Mouse (Mus musculus) erythroblast, embryonic 14.5 days (primary cell): ENCODE data around the gene 2700049A03Rik. TPM values are rescaled to one million over a fixed set of nuclear protein-coding genes. Genes with fewer than 3 reads are reported as not detected.
A peak's percentile ranks its signal among the peaks of the same experiment; 100 is the strongest.

Source experiments
- H3K27me3 ChIP-seq: 2 replicates; pipeline ENCODE4 v1.6.1; 2012; ENCODE audit warnings: inconsistent platforms; ENCODE audit not compliant: control insufficient read depth
- H3K36me3 ChIP-seq: 2 replicates; pipeline ENCODE4 v1.6.1; 2012; ENCODE audit warnings: mild to moderate bottlenecking, inconsistent platforms; ENCODE audit not compliant: control insufficient read depth
- H3K4me1 ChIP-seq: 2 replicates; pipeline ENCODE4 v1.6.1; 2012; ENCODE audit warnings: inconsistent platforms; ENCODE audit not compliant: control insufficient read depth
- H3K4me3 ChIP-seq: replicated peaks from 2 replicates; pipeline ENCODE3; 2012; ENCODE audit warnings: moderate library complexity, mild to moderate bottlenecking, inconsistent platforms
- H3K9me3 ChIP-seq: 2 replicates; pipeline ENCODE4 v1.6.1; 2012; ENCODE audit warnings: low read length, inconsistent platforms, mixed read lengths; ENCODE audit not compliant: control insufficient read depth
- GATA1 ChIP-seq: IDR thresholded peaks from 2 replicates; pipeline ENCODE4 v1.6.1; 2012; ENCODE audit warnings: low read length, inconsistent platforms, mixed read lengths
- TAL1 ChIP-seq: IDR thresholded peaks from 3 replicates; pipeline ENCODE4 v1.6.1; 2012; ENCODE audit warnings: low read length, inconsistent platforms, mixed read lengths
- polyA plus RNA-seq: library from polyadenylated mRNA; stranded (reverse); fragments of >175 nt; gene quantifications from 2 replicates; pipeline ENCODE4 v1.2.3, GENCODE M21; 2012

The 2700049A03Rik gene
- polyA plus RNA-seq, 1 experiment = 0.06 TPM

DNA sequence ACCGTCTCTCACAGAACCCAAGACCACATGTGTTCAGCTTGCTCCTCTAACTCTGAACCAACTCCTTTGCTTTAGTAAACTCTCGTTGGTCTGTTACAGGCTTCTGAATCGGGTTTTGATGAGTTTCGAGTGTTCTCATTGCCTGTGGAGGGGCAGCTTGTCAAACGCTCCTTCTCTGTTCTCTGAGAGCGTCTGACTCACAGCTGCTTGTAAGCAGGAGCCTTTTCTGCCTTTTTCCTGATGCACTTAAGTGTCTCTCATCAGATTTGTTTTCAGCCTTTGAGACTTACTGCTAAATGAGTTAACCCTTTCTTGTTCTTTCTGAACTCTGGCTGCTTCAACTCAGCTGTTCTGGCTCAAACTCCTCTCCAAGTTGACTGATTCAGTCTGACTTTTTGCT lies 21.3 kb downstream of the 2700049A03Rik start:
- TF ChIP-seq TAL1 (no peak), GATA1 (no peak)
- H3K9me3 ChIP-seq = no peaks in the 10 kb centered on the region
- peaks cover 82% of the 10 kb centered on the region for H3K36me3 ChIP-seq
- H3K4me1 ChIP-seq = no peaks in the 10 kb centered on the region
- H3K4me3 ChIP-seq = no peak overlapping the region
- no peaks in the 10 kb centered on the region for H3K27me3 ChIP-seq

DNA sequence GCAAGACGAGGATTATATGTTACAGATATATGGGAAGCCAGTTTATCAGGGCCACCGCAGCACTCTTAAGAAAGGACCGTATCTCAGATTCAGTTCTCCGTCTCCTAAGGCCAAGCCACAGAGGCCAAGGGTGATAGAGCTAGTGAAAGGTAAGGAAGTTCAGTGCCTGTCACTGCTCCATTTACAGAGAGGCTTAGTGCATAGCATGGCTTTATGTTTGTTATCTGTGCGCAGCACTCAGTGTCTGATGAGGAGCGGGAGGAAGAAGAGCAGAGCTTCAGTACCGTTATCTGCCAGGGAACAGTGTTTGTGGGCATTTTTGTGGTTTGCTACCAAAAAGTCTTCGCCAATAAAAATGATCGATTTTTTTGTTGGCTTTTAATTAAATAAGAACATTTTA lies 27.8 kb downstream of the 2700049A03Rik start:
- no peak overlapping the region for H3K4me3 ChIP-seq
- TF ChIP-seq TAL1 (peak; percentile 34; the same call in 1 of the 3 replicates), GATA1 (peak; percentile 35; the same call in 1 of the 2 replicates)
- H3K4me1 ChIP-seq = peaks cover 9% of the 10 kb centered on the region
- no peaks in the 10 kb centered on the region for H3K27me3 ChIP-seq
- H3K9me3 ChIP-seq = no peaks in the 10 kb centered on the region
- H3K36me3 ChIP-seq = peaks cover 67% of the 10 kb centered on the region

GRCm38 (mm10) chr12:71169911-71170310 lies 33.3 kb downstream of the 2700049A03Rik start:
- Histone ChIP-seq H3K9me3 (no peaks in the 10 kb centered on the region), H3K27me3 (no peaks in the 10 kb centered on the region), H3K4me3 (no peak overlapping the region), H3K36me3 (peaks cover 66% of the 10 kb centered on the region), H3K4me1 (peaks cover 2% of the 10 kb centered on the region)
- TF ChIP-seq GATA1 (no peak), TAL1 (no peak)

DNA sequence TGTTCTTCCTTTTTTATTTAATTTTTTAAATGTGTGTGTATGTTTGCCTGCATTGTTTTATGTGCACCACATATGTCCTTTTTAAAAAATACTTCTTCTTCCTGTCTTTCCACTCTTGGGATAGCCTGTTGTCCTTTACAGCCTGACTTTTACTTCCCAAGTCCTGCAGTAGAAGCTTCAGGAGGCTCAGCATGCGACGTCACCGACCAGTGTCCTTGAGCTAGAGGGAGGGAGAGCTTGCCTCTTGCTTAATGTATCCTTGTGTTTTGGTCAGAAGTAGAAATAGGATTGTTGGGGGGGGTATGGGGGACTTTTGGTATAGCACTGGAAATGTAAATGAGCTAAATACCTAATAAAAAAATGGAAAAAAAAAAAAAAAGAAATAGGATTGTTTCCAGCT lies 47.1 kb downstream of the 2700049A03Rik start:
- Histone ChIP-seq H3K36me3 (peaks cover 62% of the 10 kb centered on the region), H3K4me1 (no peaks in the 10 kb centered on the region), H3K9me3 (no peaks in the 10 kb centered on the region), H3K4me3 (no peak overlapping the region), H3K27me3 (no peaks in the 10 kb centered on the region)
- TF ChIP-seq GATA1 = no peak
- TF ChIP-seq TAL1 = no peak

GRCm38 (mm10) chr12:71184396-71184795 lies 47.7 kb downstream of the 2700049A03Rik start:
- TF ChIP-seq GATA1 = no peak
- TF ChIP-seq TAL1 = no peak
- no peaks in the 10 kb centered on the region for H3K27me3 ChIP-seq
- H3K9me3 ChIP-seq = no peaks in the 10 kb centered on the region
- no peak overlapping the region for H3K4me3 ChIP-seq
- no peaks in the 10 kb centered on the region for H3K4me1 ChIP-seq
- peaks cover 63% of the 10 kb centered on the region for H3K36me3 ChIP-seq

DNA sequence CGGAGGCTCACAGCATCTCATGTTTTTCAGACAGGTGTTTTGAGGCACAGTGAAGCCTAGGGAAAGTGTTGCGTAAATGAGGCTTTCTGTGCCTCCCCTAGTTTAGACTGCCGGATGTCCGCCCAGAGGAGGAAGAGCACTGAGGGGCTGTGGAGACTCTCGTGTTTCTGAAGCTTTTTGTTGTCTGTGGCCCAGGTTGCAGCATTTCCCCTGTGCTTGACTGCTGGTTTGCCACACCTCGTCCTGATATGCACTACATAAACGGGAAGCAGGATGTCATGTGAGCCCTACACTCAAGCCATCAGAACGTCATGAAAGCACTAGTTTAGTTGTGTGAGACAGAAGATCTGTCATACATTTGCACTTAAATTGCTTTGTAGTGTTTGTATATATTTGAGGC lies 56.1 kb downstream of the 2700049A03Rik start:
- TF ChIP-seq GATA1 (no peak), TAL1 (no peak)
- H3K27me3 ChIP-seq = no peaks in the 10 kb centered on the region
- H3K4me1 ChIP-seq = no peaks in the 10 kb centered on the region
- H3K36me3 ChIP-seq = peaks cover 78% of the 10 kb centered on the region
- H3K4me3 ChIP-seq = no peak overlapping the region
- H3K9me3 ChIP-seq = no peaks in the 10 kb centered on the region

DNA sequence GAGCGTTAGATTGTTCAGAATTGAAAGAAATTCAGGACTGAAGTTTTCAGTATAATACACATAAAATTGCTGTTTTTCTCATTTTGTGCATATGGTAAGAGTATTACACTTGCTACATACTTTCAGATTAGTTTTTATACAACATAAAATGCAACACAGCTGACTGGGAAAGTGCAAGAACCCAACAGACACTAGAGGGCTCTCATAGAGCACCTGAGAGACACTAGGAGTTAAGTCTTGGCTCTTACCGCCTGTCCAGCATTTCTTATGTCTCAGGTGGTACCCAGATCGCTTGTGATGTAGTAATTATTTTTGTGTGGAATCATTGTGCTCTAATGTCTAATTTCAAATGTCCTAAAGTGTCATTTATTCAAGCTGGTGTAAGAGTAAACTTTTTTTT lies 61.0 kb downstream of the 2700049A03Rik start:
- TF ChIP-seq GATA1 (no peak), TAL1 (no peak)
- no peaks in the 10 kb centered on the region for H3K9me3 ChIP-seq
- no peaks in the 10 kb centered on the region for H3K27me3 ChIP-seq
- H3K4me3 ChIP-seq = no peak overlapping the region
- H3K4me1 ChIP-seq = no peaks in the 10 kb centered on the region
- H3K36me3 ChIP-seq = peaks cover 48% of the 10 kb centered on the region

- H3K4me3 ChIP-seq = no peak overlapping the region
- H3K36me3 ChIP-seq = peaks cover 29% of the 10 kb centered on the region
- no peaks in the 10 kb centered on the region for H3K9me3 ChIP-seq
- TF ChIP-seq TAL1 = no peak
- no peaks in the 10 kb centered on the region for H3K27me3 ChIP-seq
- H3K4me1 ChIP-seq = no peaks in the 10 kb centered on the region
Measured at GRCm38 (mm10) chr12:71201753-71202152, 65.1 kb downstream of the 2700049A03Rik start.

DNA sequence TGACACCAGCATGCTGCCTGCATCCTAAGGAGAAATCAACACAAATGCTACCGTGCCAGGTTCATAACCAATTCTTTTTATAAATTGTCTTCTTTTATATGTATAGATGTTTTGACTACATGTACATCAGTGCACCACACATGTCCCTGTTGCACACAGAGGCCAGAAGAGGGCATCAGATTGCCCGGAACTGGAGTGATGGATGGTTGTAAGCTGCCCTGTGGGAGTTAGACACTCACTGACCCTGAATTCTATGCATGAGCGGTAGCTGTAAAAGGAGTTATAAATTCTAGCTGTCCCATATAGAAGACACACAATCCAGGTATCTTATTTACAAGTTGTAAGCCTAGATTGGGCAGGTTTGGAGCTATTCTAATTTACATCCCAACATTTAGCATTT lies 67.7 kb downstream of the 2700049A03Rik start:
- Histone ChIP-seq H3K36me3 (peaks cover 25% of the 10 kb centered on the region), H3K27me3 (no peaks in the 10 kb centered on the region), H3K4me3 (no peak overlapping the region), H3K4me1 (no peaks in the 10 kb centered on the region), H3K9me3 (no peaks in the 10 kb centered on the region)
- no peak for TF ChIP-seq GATA1
- no peak for TF ChIP-seq TAL1

DNA sequence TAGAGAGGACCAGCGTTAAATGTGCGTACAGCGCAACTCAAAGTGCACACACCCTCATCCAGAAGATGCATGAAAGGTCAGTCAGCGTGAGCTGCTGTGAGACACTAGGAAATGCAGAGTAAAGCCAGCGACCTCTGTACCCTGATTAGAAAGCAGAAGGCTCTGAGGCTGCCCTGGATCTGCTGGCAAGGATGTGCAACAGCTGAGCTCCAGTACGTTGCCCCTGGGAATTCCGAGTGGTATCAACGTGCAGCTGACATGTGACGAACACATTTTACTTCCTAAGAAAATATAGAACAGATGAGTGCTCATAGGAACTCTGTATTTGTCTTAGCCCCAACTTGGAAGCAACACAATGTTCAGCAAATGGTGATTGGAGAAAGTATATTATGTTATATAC lies 80.5 kb downstream of the 2700049A03Rik start:
- no peaks in the 10 kb centered on the region for H3K4me1 ChIP-seq
- peaks cover 50% of the 10 kb centered on the region for H3K36me3 ChIP-seq
- TF ChIP-seq GATA1 (no peak), TAL1 (no peak)
- no peaks in the 10 kb centered on the region for H3K27me3 ChIP-seq
- H3K4me3 ChIP-seq = no peak overlapping the region
- no peaks in the 10 kb centered on the region for H3K9me3 ChIP-seq
